Mouse (Mus musculus): ENCODE measurements at regions not wholly inside any gene's neighbourhood (a gene's known extent, or its start where the extent isn't known, plus 50 kb on each side); places are given as distances from the start of the nearest gene placed in this dataset.

GRCm38 (mm10) chr2:116942321-116942791 is 63.9 kb downstream of the Tmco5 start:
- peak; percentile 16 for DNase-seq

GRCm38 (mm10) chr2:116948538-116948937 is 70.0 kb downstream of the Tmco5 start:
- DNase-seq: no peak

GRCm38 (mm10) chr2:116949741-116950140 is 71.2 kb downstream of the Tmco5 start:
- DNase-seq: no peak

GRCm38 (mm10) chr2:116950154-116950553 is 71.7 kb downstream of the Tmco5 start:
- no peak for DNase-seq

GRCm38 (mm10) chr2:116951481-116951880 is 73.0 kb downstream of the Tmco5 start:
- DNase-seq: no peak

GRCm38 (mm10) chr2:116954280-116954679 is 75.8 kb downstream of the Tmco5 start:
- no peak for DNase-seq

GRCm38 (mm10) chr2:116954896-116955295 is 76.4 kb downstream of the Tmco5 start:
- DNase-seq: no peak

- no peak for DNase-seq
These were observed 84.8 kb downstream of the Tmco5 start for GRCm38 (mm10) chr2:116963116-116963873.

- no peak for DNase-seq
These were observed 87.8 kb downstream of the Tmco5 start for GRCm38 (mm10) chr2:116966266-116966665.

- peak; percentile 38 for DNase-seq
These were observed 93.4 kb downstream of the Tmco5 start for GRCm38 (mm10) chr2:116971666-116972613.

GRCm38 (mm10) chr2:116972614-116972985 is 94.1 kb downstream of the Tmco5 start:
- peak; percentile 19 for DNase-seq

- DNase-seq: no peak
These were observed 95.0 kb downstream of the Tmco5 start for GRCm38 (mm10) chr2:116973441-116973840.

GRCm38 (mm10) chr2:116974152-116974551 is 95.7 kb downstream of the Tmco5 start:
- no peak for DNase-seq

GRCm38 (mm10) chr2:116974569-116975060 is 96.1 kb downstream of the Tmco5 start:
- no peak for DNase-seq

GRCm38 (mm10) chr2:116975091-116975600 is 96.7 kb downstream of the Tmco5 start:
- peak; percentile 79 for DNase-seq

GRCm38 (mm10) chr2:116975601-116976431 is 97.3 kb downstream of the Tmco5 start:
- DNase-seq: peak; percentile 88

- peak; percentile 64 for DNase-seq
These were observed 97.9 kb downstream of the Tmco5 start for GRCm38 (mm10) chr2:116976432-116976750.

GRCm38 (mm10) chr2:116976951-116977503 is 98.5 kb downstream of the Tmco5 start:
- DNase-seq: peak; percentile 29

- no peak for DNase-seq
These were observed 99.5 kb downstream of the Tmco5 start for GRCm38 (mm10) chr2:116977771-116978600.

- no peak for DNase-seq
These were observed 100.3 kb downstream of the Tmco5 start for GRCm38 (mm10) chr2:116978809-116979208.
